Mouse (Mus musculus) heart, embryonic 14.5 days (tissue): Measurements from ENCODE around the gene Vhl. TPM values are rescaled to one million over a fixed set of nuclear protein-coding genes. Genes with fewer than 3 reads are reported as not detected.

Experiments
- ATAC-seq: fragments of 200-750 bp; cut with Nextera tagmentation; 2 replicates; pipeline ENCODE4 v1.8.0; 2017; ENCODE audit warnings: low read depth, moderate TSS enrichment; ENCODE audit not compliant: insufficient number of reproducible peaks, insufficient read depth, low FRiP score
- H3K27ac ChIP-seq, 2 experiments: fragments of 200-500 bp in 1 of 2; fragments of 300-500 bp in 1 of 2; sonication (generic) in 1 of 2; replicated peaks in 1 of 2; 2 replicates each; pipeline ENCODE4 v1.5.1; 2012 to 2014; ENCODE audit warnings: low read depth in 2 of 2, low read length in 2 of 2, control low read depth in 1 of 2, mild to moderate bottlenecking in 1 of 2, mixed read lengths in 1 of 2; ENCODE audit not compliant: control insufficient read depth in 1 of 2, insufficient read depth in 1 of 2
- H3K27me3 ChIP-seq: fragments of 300-500 bp; sonication (generic); 2 replicates; pipeline ENCODE4 v1.6.1; 2014; ENCODE audit warnings: mild to moderate bottlenecking, low read length, control low read depth; ENCODE audit not compliant: control insufficient read depth, insufficient read depth
- H3K36me3 ChIP-seq: fragments of 300-500 bp; sonication (generic); 2 replicates; pipeline ENCODE4 v1.6.1; 2014; ENCODE audit warnings: mild to moderate bottlenecking, control low read depth, low read length, mixed read lengths; ENCODE audit not compliant: control insufficient read depth, insufficient read depth
- H3K4me1 ChIP-seq, 2 experiments: fragments of 200-500 bp in 1 of 2; fragments of 300-500 bp in 1 of 2; sonication (generic) in 1 of 2; 2 replicates each; pipeline ENCODE4 v1.6.1; 2012 to 2014; ENCODE audit warnings: low read length in 2 of 2, control low read depth in 1 of 2, mixed read lengths in 1 of 2; ENCODE audit not compliant: control insufficient read depth in 2 of 2, insufficient read depth in 2 of 2
- H3K4me2 ChIP-seq: fragments of 300-500 bp; sonication (generic); 2 replicates; pipeline ENCODE4 v1.6.1; 2014; ENCODE audit warnings: mild to moderate bottlenecking, low read length
- H3K4me3 ChIP-seq, 2 experiments: fragments of 200-500 bp in 1 of 2; fragments of 300-500 bp in 1 of 2; sonication (generic) in 1 of 2; 2 replicates each; pipeline ENCODE4 v1.5.1; 2012 to 2014; ENCODE audit warnings: low read length in 2 of 2, mild to moderate bottlenecking in 2 of 2, control low read depth in 1 of 2, low read depth in 1 of 2, moderate library complexity in 1 of 2; ENCODE audit not compliant: control insufficient read depth in 1 of 2, insufficient read depth in 1 of 2
- H3K9ac ChIP-seq: fragments of 300-500 bp; sonication (generic); 2 replicates; pipeline ENCODE4 v1.6.1; 2014; ENCODE audit warnings: mild to moderate bottlenecking, low read length
- H3K9me3 ChIP-seq: fragments of 300-500 bp; sonication (generic); 2 replicates; pipeline ENCODE4 v1.6.1; 2016; ENCODE audit warnings: low read length, control low read depth; ENCODE audit not compliant: control insufficient read depth
- WGBS: fragments of 180-500 bp; shearing (Covaris S2); extraction: QIAGEN DNeasy Blood & Tissue Kit; methylation state at CpG from one replicate; pipeline ENCODE4 v1.1.7; 2014; 5-methylcytosine and 5-hydroxymethylcytosine counted together
- polyA plus RNA-seq: library from polyadenylated mRNA; unstranded; fragments of >200 nt; fragmentation: Nextera tagmentation; extraction: Ambion mirVana; gene quantifications from 2 replicates; pipeline ENCODE4 v1.2.1, GENCODE M21; 2014

Gene Vhl
- polyA plus RNA-seq, 1 experiment from 2014 or later: 36.6 TPM

GRCm38 (mm10) chr6:113661353-113662241 is 37.8 kb downstream of the Vhl start:
- Histone ChIP-seq H3K27me3 (no peaks in the 10 kb centered on the region), H3K9ac (no peak overlapping the region), H3K36me3 (no peaks in the 10 kb centered on the region), H3K4me1 (peaks cover 20 to 28% of the 10 kb centered on the region in 2 experiments), H3K4me3 (no peak overlapping the region), H3K9me3 (0 out of 2 replicates have a peak, but pooled peaks cover 3% of the 10 kb centered on the region), H3K27ac (no peak overlapping the region; a peak in 1 of 4 replicates), H3K4me2 (no peak overlapping the region)
- peak; percentile 12; the same call in 1 of the 2 replicates for ATAC-seq
- WGBS: 63% methylated on average over 12 of the region's 12 CpGs

GRCm38 (mm10) chr6:113662964-113663700 is 39.4 kb downstream of the Vhl start:
- Histone ChIP-seq H3K27ac (no peak overlapping the region), H3K9ac (no peak overlapping the region), H3K4me1 (peaks cover 22 to 28% of the 10 kb centered on the region in 2 experiments), H3K4me2 (no peak overlapping the region), H3K36me3 (no peaks in the 10 kb centered on the region), H3K9me3 (0 out of 2 replicates have a peak, but pooled peaks cover 3% of the 10 kb centered on the region), H3K27me3 (no peaks in the 10 kb centered on the region), H3K4me3 (no peak overlapping the region)
- ATAC-seq: no peak
- 86% methylated on average over 8 of the region's 8 CpGs for WGBS

- Histone ChIP-seq H3K4me2 (no peak overlapping the region), H3K27me3 (no peaks in the 10 kb centered on the region), H3K4me3 (no peak overlapping the region), H3K9me3 (0 out of 2 replicates have a peak, but pooled peaks cover 3% of the 10 kb centered on the region), H3K36me3 (no peaks in the 10 kb centered on the region), H3K9ac (no peak overlapping the region), H3K27ac (no peak overlapping the region), H3K4me1 (peaks cover 28 to 37% of the 10 kb centered on the region in 2 experiments)
- ATAC-seq: no peak
- WGBS: 77% methylated on average over 7 of the region's 7 CpGs
Observed at GRCm38 (mm10) chr6:113664305-113664704, 40.5 kb downstream of the Vhl start.

GRCm38 (mm10) chr6:113667611-113668122 is 43.9 kb downstream of the Vhl start:
- peak overlapping the region; percentile 44 to 53; a peak in 2 of 4 replicates for H3K27ac ChIP-seq
- no peak overlapping the region for H3K4me3 ChIP-seq
- ATAC-seq: no peak
- H3K36me3 ChIP-seq: no peaks in the 10 kb centered on the region
- peaks cover 13 to 17% of the 10 kb centered on the region in 2 experiments for H3K4me1 ChIP-seq
- 0 out of 2 replicates have a peak, but pooled peaks cover 3% of the 10 kb centered on the region for H3K9me3 ChIP-seq
- 48% methylated on average over 8 of the region's 8 CpGs for WGBS
- H3K9ac ChIP-seq: no peak overlapping the region
- no peak overlapping the region for H3K4me2 ChIP-seq
- H3K27me3 ChIP-seq: no peaks in the 10 kb centered on the region

GRCm38 (mm10) chr6:113668287-113669154 is 44.8 kb downstream of the Vhl start:
- peak overlapping the region; percentile 18; the same call in 1 of the 2 replicates for H3K4me2 ChIP-seq
- H3K27ac ChIP-seq: peak overlapping the region; percentile 9 to 77; a peak in 3 of 4 replicates
- no peak overlapping the region; the same call in 1 of the 2 replicates for H3K9ac ChIP-seq
- peaks cover 4% of the 10 kb centered on the region; the same call in 1 of the 2 replicates for H3K36me3 ChIP-seq
- no peaks in the 10 kb centered on the region for H3K27me3 ChIP-seq
- H3K4me1 ChIP-seq: peaks cover 13 to 17% of the 10 kb centered on the region in 2 experiments
- H3K4me3 ChIP-seq: no peak overlapping the region
- H3K9me3 ChIP-seq: no peaks in the 10 kb centered on the region
- ATAC-seq: peak; percentile 32; the same call in 1 of the 2 replicates
- WGBS: 44% methylated on average over 15 of the region's 15 CpGs

GRCm38 (mm10) chr6:113669821-113670220 is 46.1 kb downstream of the Vhl start:
- peaks cover 4% of the 10 kb centered on the region; the same call in 1 of the 2 replicates for H3K36me3 ChIP-seq
- no peak overlapping the region for H3K27ac ChIP-seq
- H3K9me3 ChIP-seq: no peaks in the 10 kb centered on the region
- no peak overlapping the region for H3K4me2 ChIP-seq
- no peaks in the 10 kb centered on the region for H3K27me3 ChIP-seq
- no peak overlapping the region for H3K9ac ChIP-seq
- 44% methylated on average over 7 of the region's 7 CpGs for WGBS
- H3K4me1 ChIP-seq: peaks cover 13 to 17% of the 10 kb centered on the region in 2 experiments
- no peak overlapping the region for H3K4me3 ChIP-seq
- ATAC-seq: no peak
